Mouse (Mus musculus) skeletal muscle tissue, adult 2 months (tissue): Measurements from ENCODE around the gene Klhl25.
A peak's percentile ranks its signal among the peaks of the same experiment; 100 is the strongest.
"Not testable (repeated sequence)": the region's sequence is repeated elsewhere in the genome, so short reads cannot be mapped to it uniquely, and the experiment has no call there.

Source experiments
- DNase-seq: peaks from one replicate; pipeline ENCODE4 v3.0.0-alpha.2; 2012; ENCODE audit warnings: low read depth, low spot score

The Klhl25 gene

DNA sequence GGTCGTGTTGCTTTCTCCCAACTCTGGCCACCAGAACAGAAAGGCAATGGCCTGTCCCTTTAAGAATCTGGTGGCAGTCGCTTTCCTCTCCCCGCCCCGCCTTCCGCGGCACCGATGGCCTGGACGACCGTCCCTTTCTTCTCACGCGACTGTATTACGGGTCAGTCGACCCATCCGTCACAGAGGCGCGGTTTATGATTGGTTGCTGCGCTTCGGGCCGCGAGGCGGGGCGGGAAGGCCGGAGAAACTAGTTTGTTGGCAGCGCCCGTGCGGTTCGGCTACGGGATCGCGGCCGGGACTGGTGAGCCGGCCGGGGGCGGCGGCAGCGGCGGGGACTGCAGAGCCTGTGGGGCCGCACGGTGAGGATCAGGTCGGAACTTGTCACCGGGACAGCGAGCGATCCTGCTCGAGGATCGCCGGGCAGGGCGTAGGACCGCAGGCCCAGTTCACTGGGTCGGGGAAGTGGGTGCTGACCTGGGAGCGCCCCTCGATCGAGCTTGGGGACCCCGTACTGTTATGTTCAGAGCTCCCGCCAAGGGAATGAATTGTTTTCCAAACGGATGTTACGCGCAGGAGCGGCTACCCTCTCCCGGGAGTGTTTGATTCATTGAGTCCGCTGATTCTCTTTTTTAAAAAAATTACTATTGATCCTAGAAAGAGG is at the start of gene Klhl25:
Gene Klhl25 (plus strand): TSS at position 196 of the 661 bp plus-strand sequence.
- DNase-seq: peak; percentile 97

DNA sequence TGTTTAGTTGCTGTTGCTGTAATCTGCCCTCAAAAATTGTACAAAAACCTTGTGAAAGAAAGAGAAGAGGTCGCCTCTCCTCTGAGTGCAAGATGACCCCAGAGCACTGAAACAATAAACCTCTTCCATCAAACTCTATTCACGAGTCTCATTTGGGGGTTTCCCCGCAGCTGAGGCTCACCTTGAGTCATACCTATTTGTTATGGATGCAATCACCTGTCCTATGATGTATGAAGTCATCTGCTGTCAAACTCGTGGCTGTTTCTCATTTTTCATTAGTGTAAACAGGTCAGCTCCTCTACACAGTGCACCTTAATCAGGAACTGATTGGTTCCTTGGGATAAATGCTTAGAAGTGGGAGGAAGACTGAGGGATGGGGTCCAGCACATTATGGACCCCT is 47.6 kb upstream of the Klhl25 start:
- DNase-seq: no peak

DNA sequence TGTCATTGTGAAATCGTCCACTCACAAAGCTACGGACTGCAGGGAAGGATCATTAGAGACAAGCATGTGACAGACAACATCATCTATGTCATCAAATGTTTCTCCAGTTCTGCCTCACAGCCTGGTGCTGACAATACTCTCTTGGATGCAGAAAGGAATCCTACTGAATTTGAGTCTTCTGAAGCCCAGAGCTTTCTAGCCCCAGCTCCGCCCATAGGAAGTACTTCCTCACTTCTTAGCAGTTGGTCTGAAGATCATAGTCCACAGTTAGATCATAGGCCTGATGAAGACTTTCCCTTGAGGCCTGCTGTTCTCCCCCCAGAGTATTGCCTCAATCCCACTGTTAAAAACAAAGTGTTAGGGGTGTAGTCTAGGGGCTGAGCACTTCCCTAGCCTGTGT is 47.1 kb upstream of the Klhl25 start:
- DNase-seq: no peak

DNA sequence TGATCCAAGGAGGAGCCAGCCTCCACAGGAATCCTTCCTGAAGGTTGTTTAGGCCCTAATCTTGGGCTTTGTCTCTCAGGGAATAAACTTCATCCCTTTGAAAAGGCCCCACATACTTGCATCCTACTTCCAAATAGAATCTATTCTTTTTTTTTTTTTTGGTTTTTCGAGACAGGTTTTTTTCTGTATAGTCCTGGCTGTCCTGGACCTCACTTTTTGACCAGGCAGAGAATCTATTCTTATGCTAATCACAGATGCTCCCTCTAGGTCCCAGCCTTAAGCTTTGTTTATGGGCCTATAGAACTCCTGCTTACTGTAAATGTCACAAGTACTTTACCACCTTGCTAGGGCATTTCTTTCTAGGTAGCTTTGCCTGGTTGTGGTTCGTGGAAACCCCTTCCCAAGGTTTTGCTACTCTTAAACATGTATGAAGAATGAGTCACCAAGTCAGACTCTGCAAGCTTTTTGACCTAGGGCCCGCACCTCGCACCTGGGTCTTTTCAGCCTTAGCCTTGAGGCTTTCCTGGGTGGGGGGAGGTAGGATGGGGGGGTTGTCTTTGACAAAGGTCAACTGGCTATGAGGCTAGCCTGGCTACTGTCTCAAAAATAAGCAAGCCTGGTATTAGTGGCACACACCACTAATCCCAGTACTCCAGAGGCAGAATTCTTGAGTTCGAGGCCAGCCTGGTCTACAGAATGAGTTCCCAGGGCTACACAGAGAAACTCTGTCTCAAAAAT is 46.3 kb upstream of the Klhl25 start:
- no peak for DNase-seq

DNA sequence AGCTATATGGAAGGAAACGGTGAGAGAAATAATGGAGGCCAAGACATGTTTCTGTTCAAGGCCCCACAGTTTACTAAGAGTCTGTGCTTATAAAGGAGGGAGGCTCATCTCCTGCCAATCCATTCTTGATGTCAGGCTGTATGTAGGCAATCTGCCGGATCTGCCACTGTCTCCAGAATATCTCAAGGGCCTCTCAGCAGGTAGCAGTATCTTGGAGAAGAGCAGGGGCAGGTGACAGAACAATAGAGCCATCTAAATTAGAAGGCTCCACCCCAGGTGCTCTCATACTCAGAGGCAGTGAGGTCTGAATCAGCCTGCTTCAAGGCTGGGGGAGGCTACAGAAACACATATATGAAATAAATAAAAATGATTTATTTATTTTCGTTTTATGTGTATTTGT is 45.2 kb upstream of the Klhl25 start:
- DNase-seq: no peak

DNA sequence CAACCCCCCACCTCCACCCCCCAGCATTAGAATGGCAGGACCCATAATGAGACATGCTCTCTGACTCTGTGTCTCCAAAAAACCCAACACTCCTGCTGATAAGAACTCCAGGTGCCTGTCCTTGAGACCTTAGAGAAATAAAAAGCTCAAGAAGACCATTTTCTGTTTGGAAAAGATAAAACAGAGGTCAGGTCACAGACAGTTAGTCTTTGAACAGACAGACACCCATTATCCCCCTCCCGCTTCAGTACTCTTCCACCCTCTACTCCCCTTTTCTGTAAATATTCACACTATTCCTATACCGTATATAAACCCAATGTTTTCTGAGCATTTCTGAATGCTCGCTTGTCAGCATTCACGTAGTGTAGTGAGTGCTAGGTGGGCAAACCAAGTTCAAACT is 41.9 kb upstream of the Klhl25 start:
- no peak for DNase-seq

DNA sequence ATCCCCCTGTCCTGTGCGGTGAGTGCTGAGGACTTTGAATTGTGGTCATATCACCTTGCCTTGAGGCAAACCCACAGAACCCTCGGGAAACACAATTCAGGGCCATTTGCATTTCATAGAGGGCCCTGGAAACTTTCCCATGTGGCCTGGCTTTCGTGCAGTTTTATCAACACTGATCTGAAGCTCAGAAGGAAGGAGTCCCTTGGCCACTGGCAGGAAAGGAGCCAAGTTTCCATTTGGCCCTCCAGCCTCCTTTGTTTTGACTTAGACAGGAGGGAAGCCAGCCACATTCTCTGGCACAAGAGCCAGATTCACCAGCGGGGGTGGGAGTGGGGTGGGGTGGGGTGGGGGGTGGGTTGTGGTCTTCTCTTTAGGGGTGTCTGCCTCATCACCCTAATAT is 41.4 kb upstream of the Klhl25 start:
- peak; percentile 37 for DNase-seq

DNA sequence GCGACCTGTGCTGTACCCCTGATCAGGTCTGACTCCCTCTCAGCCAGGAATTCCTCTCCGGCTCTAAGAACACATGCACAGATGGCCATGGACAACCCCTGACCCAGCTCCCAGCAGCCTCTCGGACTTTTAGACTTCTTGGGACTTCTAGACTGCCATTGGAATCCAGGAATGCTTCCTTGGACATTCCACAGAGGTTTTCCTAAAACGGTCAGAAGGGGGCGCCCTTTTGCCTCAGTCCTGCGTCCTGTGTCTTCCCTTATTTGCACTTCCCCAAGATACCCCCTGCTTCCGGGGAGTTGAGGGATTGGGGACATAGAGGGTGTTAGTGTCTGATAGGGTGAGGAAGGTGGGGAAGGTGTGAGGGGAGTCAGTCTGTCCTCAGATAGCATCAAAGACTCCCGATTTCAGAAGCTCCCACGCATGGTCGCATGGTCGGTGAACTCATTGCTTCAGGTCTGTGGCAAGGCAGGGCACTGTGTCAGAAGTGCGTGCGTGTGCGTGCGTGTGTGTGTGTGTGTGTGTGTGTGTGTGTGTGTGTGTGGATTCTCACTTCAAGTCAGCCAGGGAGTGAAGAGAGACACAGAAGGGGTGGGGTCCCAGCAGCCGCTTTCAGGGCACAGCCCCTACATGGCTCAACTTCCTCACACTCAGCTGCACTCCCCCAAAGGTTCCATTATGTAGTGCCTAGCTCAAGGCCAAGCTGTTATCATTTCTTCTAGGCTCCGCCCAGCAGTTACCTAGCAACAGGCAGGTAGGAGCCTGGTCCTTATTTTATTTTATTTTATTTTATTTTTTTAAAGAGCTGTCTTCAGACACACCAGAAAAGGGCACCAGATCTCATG is 40.4 kb upstream of the Klhl25 start:
- no peak for DNase-seq

DNA sequence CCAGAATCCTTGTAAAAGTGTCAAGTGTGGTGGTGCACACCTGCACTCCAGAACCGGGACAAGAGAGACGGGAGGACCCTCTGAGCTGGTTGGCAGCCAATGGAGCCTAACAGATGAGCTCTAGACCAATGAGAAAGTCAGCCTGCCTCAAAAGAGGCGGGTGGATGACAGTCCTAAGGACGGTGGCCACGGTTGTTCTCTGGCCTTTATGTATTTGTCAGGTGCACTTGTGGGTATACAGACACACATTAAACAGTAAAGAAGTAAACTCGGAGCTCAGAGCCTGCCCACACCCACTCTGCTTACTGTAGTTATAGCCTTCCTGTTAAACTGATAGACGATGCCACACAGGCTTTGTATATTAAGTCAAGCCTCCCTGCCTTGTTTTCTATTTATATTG is 27.4 kb upstream of the Klhl25 start:
- no peak for DNase-seq

DNA sequence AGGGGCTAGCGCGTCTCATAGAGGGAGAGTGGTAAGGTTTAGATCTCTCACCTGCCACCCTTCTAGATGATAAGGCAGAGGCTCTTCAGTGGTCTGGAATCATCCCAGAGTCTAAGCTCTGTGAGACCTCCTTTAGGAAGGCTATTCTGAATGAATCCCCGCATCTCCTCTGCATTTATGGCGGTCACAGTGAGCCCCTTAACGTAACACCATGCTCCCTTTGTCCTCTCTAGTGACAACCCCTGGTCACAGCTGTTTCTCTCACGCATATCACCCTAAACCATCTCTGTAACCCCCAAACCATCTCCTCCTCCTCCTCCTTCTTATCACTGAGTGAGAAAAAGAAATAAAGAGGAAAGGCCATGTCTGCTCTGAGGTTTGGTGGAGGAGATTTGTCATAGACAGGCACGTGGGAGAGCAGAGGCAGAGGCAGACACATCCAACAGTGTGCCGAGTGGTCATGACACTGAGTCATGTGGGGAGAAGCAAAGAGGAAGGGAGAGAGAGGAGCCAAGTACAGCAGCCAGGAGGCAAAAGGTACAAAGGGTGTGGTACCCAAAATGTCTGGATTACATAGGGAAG is 25.9 kb upstream of the Klhl25 start:
- DNase-seq: no peak

DNA sequence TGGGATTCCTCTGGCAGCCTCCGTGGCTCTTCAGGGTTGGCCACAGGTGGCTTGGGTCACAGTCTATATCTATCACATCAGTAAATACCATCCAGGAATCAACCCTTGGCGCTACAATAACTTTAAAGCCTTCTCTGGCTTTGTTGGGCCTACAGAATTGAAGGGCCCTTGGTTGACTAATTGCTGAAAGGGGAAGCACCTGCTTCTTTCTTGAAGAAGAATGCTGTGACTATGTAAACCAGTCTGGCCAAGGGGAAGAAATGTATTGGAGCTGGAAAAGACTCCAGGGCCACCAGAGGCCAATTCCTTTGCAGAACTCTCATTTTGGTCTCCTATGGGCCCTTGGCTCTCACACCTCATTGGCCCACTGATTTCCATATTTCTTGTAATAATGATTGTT is 25.0 kb upstream of the Klhl25 start:
- no peak for DNase-seq

DNA sequence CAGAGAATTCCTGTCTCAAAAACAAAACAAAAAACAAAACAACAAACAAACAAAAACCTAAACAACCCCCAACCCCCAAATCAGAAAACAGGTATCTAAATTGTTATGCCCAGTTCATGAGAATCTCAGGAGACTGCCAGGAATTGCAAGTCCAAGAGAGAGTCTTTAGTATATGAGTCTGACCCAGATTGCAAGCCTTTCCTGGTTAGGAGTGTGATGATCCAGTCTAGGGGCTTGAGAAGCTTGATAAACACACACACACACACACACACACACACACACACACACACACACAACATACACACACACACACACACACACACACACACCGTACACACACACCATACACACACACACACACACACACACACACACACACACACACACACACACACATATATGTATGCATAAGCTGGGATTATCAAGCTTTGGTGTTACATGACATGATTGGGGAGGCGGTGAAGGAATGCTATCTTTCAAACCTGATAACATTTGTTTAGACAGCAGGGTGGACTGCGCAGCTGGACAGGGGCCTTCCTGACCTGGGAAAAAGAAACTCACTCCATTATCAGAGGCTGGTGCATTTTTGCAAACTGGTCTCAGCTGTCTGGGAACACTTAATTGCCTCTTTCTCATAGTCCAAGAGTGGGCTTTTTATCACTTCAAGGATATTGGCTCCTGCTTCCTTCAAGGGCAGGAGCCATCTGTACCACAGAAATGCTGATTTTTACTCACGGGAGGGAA is 21.6 kb upstream of the Klhl25 start:
- no peak for DNase-seq

DNA sequence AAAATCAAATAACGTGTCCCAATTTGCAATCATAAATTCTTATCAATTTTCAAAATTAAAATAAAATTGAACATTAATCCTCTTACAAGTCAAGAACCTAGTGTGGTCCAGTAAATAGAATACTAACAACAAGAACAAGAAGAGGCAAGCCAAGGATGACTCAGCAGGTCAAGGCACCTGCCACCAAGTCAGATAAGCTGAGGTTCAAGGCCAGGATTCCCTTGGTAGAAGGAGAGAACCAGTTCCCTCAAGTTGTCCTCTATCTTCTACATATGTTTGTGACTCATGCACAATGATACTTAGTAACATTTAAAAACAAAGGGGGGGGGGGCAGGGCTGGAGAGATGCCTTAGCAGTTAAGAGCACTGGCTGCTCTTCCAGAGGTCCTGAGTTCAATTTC is 20.8 kb upstream of the Klhl25 start:
- DNase-seq: no peak

DNA sequence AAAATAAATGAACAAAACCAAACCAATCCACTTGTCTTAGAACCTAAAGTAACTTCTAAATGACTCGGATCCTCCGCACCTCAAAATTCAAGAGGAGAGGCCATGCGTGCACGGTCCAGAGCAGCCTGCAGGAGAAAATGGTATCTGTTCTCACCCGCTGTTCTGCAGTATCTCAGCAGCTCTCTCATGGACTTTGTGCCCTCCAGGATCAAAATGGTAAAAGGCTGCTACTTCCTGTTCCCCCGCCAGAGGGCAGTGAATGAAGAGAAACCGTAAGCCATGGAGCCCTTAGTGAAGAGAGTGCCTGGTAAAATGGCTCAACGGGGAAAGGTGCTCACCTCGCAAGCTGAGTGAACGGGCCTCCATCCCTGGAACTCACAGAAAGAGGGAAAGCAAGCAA is 20.3 kb upstream of the Klhl25 start:
- peak; percentile 54 for DNase-seq

DNA sequence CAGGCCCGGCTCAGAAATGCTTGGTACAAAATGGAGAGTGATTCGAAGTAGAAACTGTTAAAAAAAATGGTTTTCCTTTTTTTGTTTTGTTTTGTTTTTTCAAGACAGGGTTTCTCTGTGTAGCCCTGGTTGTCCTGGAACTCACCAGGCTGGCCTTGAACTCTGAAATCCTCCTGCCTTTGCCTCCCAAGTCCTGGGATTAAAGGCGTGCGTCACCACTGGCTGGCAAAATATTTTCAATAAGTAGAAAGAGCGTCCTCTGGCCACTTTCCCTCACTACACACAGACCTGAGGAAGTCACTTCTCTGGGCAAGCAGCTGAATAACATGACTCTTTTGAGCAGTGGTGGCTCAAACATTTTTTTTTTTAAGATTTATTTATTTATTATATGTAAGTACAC is 19.6 kb upstream of the Klhl25 start:
- DNase-seq: no peak

DNA sequence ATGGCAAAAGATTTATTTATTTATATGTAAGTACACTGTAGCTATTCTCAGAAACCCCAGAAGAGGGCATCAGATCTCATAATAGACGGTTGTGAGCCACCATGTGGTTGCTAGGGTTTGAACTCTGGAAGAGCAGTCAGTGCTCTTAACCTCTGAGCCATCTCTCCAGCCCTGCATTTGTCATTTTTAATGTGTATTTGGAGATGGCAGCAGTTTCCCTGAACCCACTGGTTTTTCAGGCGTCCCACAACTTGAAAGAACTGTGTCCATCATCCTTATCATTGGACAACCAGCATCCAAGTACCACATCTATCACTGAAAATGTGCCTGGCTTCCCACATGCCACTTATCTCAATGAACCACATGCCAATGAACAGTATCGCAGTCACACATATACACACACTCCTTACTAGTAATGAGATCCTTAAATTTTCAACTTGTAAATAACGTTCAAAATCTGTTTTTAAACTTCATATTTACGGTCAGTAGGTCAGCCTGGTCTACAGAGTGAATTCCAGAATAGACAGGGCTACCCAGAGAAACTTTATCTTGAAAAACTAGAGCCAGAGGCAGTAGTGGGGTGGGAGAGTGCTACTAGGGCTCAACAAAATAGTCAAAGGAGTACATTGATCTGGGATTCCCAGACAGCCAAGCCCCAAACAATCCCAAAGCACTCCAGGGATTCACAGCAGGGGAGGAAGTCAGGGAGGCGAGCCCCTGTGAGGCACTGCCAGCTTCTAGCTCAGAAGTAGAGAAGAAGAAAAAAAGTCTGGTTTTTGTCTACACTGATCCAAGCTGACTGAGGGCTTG is 17.7 kb upstream of the Klhl25 start:
- DNase-seq: no peak

DNA sequence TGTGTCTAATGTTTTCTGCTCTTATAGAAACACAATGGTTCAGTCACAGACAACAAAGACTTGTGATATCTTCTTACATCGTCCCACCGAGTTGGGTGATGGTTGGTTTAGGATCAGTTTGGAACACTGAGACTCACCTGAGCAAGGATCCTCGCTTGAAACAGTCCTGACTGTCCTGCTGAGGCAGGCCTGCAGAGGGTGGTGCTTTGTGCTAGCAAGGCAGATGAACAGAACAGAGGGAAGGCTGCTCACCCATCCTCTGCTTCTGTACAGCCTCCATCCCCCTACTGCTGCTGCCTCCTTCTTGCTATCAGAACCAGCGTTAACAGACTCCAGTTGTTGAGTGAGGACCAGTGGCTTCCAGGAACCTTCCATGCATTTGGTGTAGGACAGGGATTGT is 14.2 kb upstream of the Klhl25 start:
- DNase-seq: not testable (repeated sequence)

DNA sequence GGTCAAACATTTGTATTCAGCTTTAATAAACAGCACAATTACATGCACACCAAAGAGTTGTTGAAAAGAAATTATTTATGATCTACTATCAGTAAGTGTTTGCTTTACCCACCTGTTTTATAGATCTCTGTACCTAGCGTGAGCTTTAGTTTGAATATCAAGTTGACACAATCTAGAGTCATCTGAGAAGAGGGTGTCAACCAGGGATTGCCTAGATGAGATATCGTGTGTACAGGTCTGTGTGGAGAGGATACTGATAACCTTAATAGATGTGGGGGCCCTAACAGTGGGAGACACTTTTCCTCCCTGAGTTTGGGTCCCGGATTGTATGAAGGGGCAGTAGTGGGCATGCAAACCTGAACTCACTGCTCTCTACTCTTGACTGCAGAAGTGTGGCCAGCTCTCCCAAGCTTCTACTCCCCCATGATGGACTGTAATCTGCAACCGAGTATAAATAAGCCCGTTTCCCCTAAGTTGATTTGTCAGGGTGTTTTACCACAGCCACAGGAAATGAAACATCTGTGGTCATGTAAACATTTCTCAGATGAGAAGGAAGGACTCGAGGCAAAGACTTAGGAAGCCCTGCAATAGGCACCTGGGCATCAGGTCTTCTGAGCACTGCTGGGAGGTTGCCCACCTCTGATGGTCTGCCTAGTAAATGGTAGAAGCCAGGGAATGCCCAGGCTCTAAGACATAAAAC is 13.0 kb upstream of the Klhl25 start:
- DNase-seq: not testable (repeated sequence)

DNA sequence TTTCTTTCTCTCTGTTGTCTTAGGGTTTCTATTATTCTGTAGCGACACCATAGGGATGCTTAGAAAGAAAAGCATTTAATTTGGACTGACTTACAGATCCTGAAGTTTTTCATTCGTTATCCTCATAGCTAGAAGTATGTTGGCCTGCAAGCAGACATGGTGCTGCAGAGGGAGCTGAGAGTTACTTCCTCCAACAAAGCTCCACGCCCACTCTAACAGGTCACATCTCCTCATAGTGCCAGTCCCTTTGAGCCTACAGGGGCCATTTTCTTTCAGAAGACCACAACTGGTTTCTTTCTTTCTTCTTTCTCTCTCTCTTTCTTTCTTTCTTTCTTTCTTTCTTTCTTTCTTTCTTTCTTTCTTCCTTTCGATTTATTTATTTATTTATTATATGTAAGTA is 8.0 kb upstream of the Klhl25 start:
- no peak for DNase-seq

DNA sequence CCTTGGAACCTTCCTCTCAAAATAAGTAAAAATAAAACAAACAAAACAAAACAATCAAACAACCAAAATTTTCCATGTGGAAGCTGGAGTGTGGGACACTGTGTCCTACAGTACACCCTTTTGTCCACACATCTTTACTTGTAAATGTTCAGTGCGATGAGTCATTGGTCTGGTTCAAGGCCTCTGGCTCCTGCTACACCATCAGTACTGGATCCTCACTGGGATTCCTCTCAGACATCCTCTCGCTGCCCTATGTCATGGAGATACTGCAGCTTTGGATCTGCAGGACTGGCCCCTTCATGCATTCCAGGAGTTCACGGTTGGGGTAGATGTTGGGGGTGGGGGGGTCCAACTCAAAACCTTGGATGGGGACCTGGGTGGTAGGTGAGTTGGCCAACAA is 5.8 kb upstream of the Klhl25 start:
- DNase-seq: no peak
